ENCODE assay signal across 14 mouse cellular contexts in the genomic region with DNA sequence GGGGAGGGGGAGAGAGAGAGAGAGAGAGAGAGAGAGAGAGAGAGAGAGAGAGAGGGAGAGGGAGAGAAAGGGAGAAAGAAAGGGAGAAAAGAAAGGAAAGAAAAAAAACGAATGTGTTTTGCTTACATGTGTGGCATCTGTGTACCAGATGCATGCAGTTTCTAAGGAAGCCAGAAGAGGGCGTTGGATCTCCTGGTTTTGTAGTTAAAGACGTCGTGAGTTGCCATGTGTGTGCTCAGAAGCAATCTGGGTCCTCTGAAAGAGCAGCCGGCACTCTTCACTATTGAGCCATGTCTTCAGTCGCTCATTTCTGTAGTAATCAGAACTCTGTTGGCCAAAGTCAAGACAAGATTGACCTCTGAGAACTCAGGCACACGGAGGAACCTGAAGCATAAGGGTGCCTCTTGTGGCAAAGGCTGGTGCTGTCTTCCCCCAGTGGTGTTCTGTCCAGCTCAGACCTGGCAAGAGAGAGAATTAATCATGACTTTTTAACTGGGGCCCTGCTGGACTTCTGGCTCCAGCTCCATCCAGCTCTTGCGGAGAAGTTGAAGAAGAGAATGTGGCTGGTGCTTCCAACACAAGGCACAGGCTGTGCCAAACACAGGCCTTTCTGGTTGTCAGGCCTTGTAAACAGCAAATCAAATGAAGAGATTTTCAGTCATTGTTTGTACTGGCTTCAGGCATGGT.
DNase-seq lines count a peak whose midpoint lies in the region; ATAC-seq and TF ChIP-seq lines count a peak whose summit lies in the region.
"Had no signal": no experiment of that assay in that cellular context is flagged by ENCODE, and none has a peak within 500 bp of the region (broad histone marks: within the 10 kb centered on the region; RNA-seq: fewer than 3 reads in every experiment).

No protein-coding gene starts in this region.

- no peaks in the 10 kb centered on the region for H3K36me3 ChIP-seq in embryonic facial prominence, embryonic 12.5 days
- H3K36me3 ChIP-seq: heart, embryonic 12.5 days had no signal

- H3K4me1 ChIP-seq in embryonic facial prominence, embryonic 12.5 days, result peaks cover 63% of the 10 kb centered on the region

- H3K27ac ChIP-seq in layer of hippocampus, adult 2 months, result no peak overlapping the region
- peak overlapping the region; percentile 76; the same call in 1 of the 2 replicates for H3K27ac ChIP-seq in embryonic facial prominence, embryonic 12.5 days

- peaks cover 6% of the 10 kb centered on the region for H3K27me3 ChIP-seq in embryonic facial prominence, embryonic 12.5 days
- H3K27me3 ChIP-seq: Patski had no signal

- TF ChIP-seq CTCF in layer of hippocampus, adult 2 months (conservative IDR thresholded peaks at IDR 0.05), result peak; percentile 30; the same call in 1 of the 2 replicates

- no peak for ATAC-seq in embryonic facial prominence, embryonic 12.5 days (ENCODE audit: insufficient number of reproducible peaks, insufficient read depth, low FRiP score, low TSS enrichment)
- ATAC-seq: inflammation-experienced regulatory T-cells, adult 6 months; Patski had no signal

- H3K4me3 ChIP-seq in layer of hippocampus, adult 2 months, result no peak overlapping the region
- H3K4me3 ChIP-seq in embryonic facial prominence, embryonic 12.5 days, result no peak overlapping the region
- H3K4me3 ChIP-seq: heart, embryonic 12.5 days; myocyte had no signal

- H3K4me2 ChIP-seq in embryonic facial prominence, embryonic 12.5 days (replicated peaks), result no peak overlapping the region
- H3K4me2 ChIP-seq: heart, embryonic 12.5 days had no signal

- WGBS in embryonic facial prominence, embryonic 12.5 days, result 63% methylated on average over 8 of the region's 8 CpGs

- no peak overlapping the region for H3K9ac ChIP-seq in embryonic facial prominence, embryonic 12.5 days
- H3K9ac ChIP-seq: heart, embryonic 12.5 days had no signal

- H3K9me3 ChIP-seq in embryonic facial prominence, embryonic 12.5 days, result no peaks in the 10 kb centered on the region
- H3K9me3 ChIP-seq: heart, embryonic 12.5 days had no signal

- peak; percentile 34 to 56 for DNase-seq in heart, adult 18-20 months
- DNase-seq in heart, postnatal 4 days, result no peak
- DNase-seq in layer of hippocampus, adult 2 months (ENCODE audit: low spot score in 2 of 2), result no peak
- no peak for DNase-seq in layer of hippocampus, adult 9-11 months
- DNase-seq in ES-CJ7 (ENCODE audit: low read depth, low spot score), result peak; percentile 82
- no peak for DNase-seq in testis, postnatal 10 days (ENCODE audit: low spot score)
- DNase-seq in cerebellum, postnatal 4 days (ENCODE audit: low spot score in 2 of 2), result no peak
- DNase-seq: cerebellum, adult 9-10 months; lung, adult 18-20 months had no signal

Comparison
In these comparisons a context has a peak if more than half of its experiments do, and no peak if none do; other contexts are left out.
1. DNase-seq: peak in heart, adult 18-20 months (2 of 2) and ES-CJ7 (single experiment); none in heart, postnatal 4 days (single experiment), layer of hippocampus, adult 2 months (0 of 2), layer of hippocampus, adult 9-11 months (single experiment), testis, postnatal 10 days (single experiment) and cerebellum, postnatal 4 days (0 of 2).